Mouse (Mus musculus): ENCODE results near the gene Pigyl.
"Not testable (repeated sequence)": the region's sequence is repeated elsewhere in the genome, so short reads cannot be mapped to it uniquely, and the experiment has no call there.

The Pigyl gene

DNA sequence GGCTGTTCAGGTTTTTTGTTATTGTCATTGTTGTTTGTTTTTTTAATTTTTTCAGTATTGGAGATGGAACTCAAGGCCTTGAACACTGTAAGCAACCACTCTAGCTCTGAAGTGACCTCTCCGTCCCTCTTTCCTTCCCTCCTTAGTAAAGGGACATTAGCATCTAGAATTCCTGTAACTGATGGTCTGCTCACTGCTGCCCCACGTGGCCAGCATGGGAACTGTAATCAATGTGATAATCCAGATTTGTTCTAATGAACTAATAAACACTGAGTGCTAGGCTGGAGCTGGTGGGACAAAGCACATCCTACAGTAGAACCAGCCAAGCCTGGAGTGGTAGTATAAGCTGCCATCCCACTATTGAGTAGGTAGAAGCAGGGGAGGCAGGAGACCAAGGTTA lies 18.2 kb upstream of the Pigyl start:
- DNase-seq (ENCODE audit: low spot score), result no peak

DNA sequence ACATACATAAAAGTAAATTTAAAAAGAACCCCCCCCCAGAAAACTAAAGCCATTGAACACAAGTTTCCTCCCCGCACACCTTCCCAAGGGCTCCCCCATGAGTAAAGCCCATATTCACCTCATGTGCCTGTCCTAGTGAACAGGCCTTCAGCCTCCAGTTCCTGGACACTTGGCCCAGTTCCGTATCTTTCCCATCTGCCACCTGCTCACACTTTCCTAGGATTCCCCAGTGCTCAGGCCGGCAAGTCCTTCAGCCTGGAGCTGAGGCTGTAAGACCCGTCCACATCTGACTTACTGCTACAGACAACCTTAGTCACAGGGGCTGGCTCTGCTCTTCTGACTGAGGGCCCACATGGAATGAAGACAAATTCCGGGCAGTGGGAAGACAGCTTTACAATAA lies 16.9 kb upstream of the Pigyl start:
- no peak for DNase-seq (ENCODE audit: low spot score)

DNA sequence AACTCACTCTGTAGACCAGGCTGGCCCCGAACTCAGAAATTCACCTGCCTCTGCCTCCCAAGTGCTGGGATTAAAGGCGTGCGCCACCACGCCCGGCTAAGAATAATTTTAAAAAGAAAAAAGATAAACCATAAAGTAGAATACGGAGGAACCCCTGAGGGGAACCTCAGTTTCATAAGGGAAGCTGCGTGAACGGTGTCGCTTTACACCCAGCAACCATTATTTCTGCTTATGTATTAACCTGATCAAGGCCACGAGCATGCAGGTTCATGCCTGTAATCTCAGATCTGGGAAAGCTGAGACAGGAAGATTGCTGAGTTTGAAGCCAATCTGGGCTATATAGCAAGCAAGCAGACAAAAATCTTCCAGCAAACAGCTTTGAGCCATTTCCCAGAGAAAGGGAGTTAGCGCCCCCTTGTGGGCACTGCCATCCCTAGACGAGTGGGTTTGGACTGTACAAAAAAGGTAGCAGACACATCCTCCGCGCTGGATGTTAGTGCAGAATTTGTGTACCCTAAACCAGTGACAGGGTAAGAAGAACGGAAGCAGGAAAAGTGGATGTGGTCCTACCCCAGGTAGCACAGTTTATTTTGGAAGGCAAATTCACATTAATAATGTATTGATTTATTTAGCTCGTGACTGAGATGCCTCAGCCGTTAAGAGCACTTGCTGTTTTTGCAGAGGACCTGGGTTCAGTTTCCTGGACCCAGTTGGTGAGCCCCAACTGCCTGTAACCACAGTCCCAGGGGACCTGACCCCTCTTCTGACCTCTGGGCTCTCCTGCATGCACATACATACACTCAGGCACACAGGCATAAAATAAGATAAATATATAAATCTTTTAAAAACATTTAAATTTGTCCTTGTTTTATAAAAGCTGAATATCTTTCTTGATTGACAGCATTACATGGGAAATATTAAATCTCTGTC lies 13.3 kb upstream of the Pigyl start:
- DNase-seq (ENCODE audit: low spot score), result peak; percentile 87

DNA sequence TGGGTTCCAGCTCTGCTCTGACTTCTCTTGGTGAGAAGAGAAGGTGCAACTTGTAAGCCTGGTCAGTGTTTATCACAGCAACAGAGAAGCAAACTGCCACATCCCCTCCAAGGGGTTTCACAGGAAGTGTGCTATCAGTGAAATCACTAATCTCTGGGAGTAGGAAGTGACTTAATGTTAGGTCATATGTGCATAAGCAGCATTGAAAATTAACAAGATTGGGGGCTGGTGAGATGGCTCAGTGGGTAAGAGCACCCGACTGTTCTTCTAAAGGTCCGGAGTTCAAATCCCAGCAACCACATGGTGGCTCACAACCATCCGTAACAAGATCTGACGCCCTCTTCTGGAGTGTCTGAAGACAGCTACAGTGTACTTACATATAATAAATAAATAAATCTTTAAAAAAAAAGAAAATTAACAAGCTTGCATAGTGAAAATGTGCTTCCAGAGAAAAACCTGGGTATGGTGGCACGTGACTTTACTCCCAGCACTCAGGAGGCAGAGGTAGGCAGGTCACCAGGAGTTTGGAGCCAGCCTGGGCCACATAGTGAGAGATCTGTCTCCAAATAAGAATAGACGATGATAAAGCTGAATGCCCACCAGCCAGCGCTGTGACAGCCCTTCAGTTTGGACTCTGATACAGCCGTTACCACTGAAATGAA lies 12.2 kb upstream of the Pigyl start:
- DNase-seq (ENCODE audit: low spot score), result no peak

DNA sequence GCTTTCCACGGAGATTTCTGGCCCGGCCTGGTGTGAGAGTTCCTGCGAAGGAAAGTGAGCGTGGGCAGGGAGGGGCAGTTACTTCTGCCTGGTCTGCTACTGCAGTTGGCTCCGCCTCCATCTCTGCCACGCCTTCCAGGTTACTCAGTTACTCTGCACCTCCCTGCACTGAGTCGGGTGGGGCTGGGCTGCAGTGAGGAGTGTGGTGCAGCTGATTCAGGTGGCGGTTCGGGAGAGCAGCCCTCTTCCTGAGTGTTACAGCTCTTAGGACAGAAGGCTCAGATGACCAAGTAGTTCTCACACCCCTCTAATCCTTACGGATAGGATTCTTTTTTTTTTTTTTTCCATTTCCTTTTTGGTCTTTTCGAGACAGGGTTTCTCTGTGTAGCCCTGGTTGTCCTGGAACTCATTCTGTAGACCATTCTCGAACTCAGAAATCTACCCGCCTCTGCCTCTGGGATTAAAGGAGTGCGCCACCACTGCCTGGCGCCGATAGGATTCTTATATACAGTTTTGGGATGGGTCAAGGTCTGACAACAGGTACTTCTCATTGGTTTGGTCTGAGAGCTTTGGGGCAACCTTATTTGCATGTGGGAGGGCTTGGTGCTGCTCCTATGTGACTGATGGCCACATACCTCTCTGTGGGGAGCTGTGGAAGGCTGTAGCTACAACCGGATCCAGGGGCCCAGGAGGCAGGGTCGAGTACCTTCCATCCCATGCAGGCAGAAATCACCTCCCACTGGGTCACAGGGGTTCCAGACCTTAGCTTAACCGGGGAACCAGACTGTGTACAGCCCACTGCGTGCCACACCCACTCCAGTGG lies 7.0 kb upstream of the Pigyl start:
- DNase-seq (ENCODE audit: low spot score), result no peak

DNA sequence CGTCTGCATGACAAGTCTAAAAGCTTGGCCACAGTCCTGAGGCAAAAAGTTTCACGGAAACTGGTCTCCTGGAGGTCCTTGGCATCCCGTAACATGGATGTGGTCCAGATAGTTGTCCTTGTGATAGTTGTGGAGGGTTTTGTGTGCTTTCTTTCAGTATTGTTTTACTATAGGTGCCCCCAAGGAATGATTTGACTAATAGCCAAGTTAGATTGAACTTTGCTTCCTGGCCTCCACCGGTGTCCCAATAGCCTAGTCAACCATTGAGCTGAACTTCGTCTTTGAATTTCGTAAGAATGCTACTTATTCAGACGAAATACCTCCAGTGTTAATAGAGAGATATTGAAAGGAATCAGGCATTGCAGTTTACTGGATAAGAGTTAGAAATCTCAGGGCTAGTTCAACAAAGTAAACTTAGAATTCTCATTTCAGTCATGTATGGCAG lies 6.4 kb upstream of the Pigyl start:
- not testable (repeated sequence) for DNase-seq (ENCODE audit: low spot score)

DNA sequence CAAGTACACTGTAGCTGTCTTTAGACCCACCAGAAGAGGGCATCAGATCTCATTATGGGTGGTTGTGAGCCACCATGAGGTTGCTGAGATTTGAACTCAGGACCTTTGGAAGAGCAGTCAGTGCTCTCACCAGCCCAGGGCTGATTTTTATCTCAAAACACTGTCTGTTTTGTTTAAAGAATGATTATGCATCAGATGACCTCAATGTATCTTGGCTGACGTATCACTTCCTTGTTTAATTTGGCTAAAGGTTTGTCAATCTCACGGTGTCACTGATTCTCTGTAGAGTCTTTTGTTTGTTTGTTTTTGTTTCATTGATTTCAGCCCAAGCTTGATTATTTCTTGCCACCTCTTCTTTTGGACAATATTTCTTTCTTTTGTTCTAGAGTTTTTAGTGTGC lies 5.7 kb upstream of the Pigyl start:
- DNase-seq (ENCODE audit: low spot score), result no peak

DNA sequence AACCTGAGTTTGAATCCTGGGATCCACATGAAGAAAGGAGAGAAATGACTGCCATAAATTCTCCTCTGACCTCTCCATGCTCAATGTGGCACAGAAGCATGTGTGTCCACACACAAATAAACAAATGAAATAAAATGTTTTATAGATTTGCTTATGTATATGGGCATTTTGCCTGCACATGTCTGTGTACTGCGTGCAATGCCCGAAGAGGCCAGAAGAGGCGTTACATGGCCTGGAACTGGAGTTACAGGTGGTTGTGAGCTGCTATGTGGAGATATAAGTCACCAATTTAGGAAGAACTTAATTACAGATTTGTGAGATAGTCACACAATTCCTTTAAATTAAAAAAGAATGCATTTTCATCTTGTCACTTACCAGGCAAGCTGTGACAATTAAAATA lies 2.8 kb upstream of the Pigyl start:
- no peak for DNase-seq (ENCODE audit: low spot score)

DNA sequence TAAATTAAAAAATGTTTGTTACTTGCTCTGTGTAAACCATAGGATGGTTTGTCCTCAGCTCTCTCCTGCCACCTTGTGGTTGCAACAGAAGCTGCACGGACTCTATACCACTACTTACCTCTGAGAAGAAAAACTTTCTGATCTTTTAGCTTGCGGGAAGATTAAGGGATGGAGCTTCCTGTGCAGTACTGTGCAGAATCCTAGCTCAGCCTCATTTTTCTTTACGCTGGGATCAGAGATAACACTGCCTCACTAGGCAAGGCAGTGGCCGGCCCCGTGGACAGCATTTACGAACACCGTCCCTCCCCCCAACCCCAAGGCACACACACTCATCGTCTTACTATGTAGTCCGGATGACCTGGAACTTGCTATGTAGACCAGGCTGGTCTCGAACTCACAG lies 1.0 kb upstream of the Pigyl start:
- DNase-seq (ENCODE audit: low spot score), result peak; percentile 75

DNA sequence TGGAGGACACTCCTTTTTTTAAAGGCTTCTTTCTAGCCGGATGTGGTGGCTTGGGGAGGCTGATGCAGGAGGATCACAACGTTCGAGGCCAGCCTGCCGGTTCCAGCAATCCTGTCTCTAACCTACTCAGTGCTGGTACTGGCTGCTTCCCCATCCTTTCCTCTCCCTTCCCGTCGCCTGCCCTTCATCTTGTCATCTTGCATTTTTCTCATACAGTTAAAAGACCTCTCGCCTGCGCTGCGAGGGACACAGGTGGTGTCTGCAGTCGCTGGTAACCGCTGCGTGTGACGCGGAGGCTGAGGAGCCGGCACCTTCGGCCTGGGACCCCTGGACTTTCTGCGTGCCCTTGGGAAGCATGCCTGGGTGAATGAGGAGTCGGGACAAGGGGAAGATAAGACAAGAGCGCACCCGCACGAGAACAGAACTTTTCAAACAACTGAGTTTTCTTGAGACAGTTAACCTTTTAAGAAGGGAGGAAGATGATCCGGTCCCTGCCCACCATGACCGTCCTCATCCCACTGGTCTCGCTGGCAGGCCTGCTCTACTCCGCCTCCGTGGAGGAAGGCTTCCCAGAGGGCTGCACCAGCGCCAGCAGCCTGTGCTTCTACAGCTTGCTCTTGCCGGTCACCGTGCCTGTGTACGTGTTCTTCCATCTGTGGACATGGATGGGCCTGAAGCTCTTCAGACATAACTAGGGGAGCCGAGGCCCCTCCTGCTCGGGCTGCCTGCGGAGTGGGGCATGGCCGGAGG lies 1.0 kb downstream of the Pigyl start:
- no peak for DNase-seq (ENCODE audit: low spot score)

DNA sequence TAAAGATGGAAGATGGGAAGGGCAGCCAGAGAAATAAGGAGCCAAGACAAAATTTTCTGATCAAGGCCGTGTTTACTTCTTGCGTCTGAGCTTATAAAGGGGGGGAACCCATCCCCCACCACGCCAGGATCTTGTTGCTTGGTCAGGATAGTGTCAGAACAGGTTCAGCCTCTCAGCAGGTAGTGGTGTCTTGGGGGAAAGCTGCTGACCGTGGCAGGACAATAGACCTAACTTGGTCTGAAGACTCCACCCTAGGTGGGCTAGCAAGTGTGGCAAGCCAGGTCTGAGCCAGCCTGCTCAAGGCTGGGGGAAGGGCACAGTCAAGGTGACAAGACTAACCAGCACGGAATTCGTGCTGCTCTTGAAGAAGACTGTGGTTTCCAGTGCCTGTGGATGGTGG lies 4.7 kb downstream of the Pigyl start:
- no peak for DNase-seq (ENCODE audit: low spot score)

DNA sequence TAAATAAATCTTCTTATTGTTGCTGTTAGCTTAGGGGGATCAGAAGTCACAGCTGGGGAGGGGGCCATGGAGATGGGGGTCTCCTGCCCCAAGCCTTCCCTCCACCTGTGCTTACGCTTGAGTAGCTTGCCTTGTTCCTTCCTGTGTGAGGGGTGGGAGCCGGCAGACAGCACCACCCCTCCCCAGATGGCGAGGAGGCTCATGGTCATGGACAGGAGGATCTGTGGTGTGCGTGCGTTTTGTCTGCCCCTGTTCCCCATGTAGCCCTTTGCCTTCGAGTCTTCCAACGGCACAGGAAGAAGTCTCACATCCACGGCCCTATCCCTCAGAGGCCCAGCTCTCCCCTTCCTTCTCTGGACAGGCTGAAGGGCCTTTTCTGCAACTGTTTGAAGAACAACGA lies 5.7 kb downstream of the Pigyl start:
- no peak for DNase-seq (ENCODE audit: low spot score)

DNA sequence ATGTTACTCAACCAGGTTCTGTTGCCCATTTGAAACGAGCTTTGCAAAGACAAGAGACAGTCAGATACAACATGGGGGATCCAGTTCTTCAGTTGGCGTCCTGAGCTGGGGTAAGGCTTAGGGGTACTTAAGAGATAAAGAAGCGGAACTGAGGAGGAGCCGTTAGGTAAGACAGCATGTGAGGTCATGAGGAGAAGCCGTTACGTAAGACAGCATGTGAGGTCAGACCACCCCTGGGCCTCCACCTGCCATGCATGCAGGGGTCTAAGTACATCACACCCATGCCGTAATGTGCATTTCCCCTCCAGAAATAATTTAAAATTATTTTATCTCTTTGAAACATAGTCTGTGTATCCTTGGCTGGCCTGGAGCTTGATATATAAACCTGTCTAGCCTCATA lies 6.3 kb downstream of the Pigyl start:
- no peak for DNase-seq (ENCODE audit: low spot score)

DNA sequence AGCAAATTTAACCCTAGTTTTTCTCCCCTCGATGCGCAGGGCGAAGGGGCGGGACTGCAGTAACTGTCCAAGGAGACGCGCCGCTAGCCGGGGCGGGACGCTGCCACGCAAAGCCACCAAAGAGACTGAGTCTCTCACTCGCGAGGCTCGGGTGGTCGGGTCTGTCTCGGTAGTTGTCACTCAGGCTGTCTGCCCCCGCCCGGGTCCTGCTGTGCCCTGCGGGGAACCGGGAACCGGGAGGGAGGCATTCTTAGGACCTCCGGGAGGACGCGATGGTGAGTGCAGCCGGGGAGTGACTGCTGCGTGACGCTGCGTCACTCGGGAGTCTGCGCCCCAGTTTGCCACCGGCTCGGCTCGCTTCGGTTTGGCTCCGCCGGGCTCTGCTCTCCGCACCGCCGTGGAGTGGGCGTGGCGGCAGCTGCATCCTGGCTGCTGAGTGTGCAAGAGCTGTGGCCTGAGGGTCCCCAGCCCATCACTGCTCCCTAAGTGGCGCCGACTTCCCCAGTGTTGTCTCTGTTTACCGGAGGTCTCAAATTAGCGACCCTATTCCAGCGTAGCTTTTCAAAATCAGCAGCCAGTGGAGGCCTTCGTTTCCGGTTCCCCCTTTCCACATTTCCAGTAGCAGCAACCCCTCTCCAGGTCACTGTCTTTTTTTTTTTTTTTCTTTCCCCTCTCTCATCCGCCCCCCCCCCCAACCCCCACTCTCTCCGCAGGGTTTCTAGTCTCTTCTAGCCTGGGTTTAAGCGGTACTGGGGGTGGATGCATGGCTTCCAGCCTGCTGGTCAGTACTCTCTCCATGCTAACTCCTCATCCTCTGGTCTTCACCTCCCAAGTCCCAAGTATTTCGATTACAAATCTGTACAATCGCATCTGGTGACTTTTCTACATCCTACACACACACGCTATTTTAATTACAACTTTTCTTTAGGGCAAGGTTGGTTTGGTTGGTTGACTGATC lies 8.3 kb downstream of the Pigyl start:
- DNase-seq (ENCODE audit: low spot score), result peak; percentile 34

DNA sequence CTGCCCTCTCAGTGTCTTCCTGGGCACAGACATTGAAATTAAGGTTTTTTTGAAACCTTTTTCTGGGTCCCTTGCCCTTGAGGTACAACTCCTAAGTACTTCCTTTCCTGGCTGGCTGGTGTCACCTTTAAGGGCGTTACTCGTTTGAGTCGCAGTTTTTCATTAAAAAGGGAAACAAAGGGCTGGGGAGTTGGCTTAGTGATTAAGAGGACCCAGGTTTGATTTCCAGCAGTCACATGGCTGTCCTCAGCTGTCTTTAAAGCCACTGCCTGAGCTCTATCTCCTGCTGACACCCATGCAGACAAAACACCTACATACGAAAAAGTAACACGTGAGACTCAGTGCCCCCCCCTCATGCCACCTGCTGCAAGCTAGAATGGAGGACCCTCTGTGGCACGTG lies 9.3 kb downstream of the Pigyl start:
- DNase-seq (ENCODE audit: low spot score), result no peak

DNA sequence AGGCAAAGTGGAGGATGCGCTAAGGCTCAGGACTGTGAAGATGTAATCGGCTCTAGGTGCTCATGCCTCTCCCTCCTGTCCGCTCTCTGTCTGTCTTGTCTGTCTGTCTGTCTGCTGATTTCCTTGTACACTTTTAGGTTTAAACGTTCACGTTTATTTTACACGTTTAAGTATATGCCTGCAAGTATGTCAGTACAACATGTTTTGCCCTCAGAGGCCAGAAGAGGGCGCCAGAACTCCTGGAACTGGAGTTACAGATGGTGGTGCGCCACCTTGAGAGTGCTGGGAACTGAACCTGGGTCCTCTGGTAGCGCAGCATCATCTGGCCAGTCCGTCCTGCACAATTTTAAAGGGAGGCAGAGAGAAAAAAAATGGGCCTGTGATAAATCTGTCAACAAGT lies 10.0 kb downstream of the Pigyl start:
- DNase-seq (ENCODE audit: low spot score), result no peak

DNA sequence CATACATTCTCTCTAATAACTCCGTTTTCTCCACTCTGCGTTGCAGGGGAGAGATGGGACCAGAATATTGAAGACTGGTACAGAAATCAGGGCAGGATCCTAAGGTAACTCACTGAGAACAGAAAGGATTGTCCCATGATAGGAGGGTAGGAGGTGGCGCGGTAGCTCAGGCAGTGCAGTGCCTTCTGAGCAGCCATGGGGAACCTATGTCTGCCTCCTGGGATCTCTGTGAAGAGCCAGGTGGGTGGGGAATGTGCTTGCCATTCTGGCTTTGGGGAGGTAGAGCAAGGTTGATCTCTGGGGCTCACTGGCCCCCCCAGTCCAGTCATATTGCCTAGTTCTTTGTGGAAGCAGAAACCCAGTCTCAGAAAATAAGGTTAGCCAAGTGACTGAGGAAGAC lies 11.1 kb downstream of the Pigyl start:
- no peak for DNase-seq (ENCODE audit: low spot score)

DNA sequence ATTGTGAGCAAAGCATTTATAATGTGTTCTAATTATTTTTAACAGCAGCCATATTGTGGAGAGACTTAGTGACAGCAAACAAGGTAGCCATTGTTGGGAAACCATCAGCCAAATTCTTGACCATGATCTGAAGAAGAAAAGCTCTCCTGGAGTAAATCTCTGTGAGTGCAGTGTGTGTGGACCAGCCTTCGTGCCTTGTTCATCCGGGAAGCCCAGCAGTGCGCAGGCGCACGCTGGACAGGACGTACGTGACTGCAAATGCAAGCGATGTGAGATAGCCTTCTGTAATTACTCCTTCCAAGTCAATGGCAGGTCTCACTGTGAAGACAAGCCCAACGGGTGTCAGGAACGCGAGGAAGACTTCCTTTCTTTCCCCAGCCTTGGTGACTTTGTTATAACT lies 12.7 kb downstream of the Pigyl start:
- no peak for DNase-seq (ENCODE audit: low spot score)

DNA sequence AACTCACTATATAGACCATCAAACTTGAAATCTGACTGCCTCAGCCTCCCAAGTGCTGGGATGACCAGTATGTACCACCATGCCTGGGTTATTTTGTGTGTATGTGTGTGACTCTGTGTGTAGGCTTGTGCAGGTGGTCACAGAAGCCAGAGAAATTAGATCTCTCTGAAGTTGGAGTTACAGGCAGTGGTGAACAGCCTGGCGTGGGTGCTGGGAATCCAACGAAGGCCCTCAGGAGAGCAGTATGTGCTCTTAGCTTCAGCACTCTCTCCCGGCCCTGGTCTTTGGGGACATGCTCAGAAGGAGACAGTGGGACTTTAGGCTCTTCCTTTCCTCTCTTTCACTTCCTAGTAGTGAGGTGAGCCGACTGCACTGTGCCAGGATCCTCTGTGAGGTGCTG lies 15.7 kb downstream of the Pigyl start:
- DNase-seq (ENCODE audit: low spot score), result no peak

DNA sequence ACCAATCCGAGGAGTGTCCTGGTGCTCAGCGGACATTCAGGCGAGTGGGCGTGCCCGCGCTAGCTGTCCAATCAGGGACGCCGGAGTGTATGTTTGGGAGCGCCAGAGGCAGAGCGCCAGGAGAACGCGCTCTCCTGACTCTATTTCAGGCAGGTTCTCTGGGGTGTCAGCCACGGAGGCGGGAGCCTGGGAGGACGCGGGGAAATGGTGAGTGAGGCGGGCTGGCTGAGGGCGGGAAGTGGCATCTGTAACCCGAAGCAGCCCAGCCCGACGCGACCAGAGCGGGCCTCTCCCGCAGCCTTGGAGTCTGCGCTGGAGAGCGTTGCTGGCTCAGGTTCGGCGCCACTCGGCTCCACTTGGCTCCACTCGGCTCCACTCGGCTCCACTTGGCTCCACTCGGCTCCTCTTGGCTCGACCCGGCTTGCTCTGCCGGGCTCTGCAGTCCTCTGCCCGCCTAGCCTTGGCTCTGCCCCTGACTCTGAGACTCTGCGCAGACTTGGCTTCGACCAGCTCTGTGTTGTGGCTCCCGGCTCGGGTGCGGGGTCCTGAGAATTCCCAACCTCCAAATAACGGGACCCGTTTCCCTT lies 31.5 kb downstream of the Pigyl start, which contains the start of gene Zfp872:
TSS of gene Zfp872 (plus strand) at position 66 of the 587 bp plus-strand sequence.
- DNase-seq (ENCODE audit: low spot score), result no peak

All from T-cell, adult 2 months (primary cell).